Mouse (Mus musculus): ENCODE data around the gene 2310030G06Rik.
A peak's percentile ranks its signal among the peaks of the same experiment; 100 is the strongest.

2310030G06Rik gene

DNA sequence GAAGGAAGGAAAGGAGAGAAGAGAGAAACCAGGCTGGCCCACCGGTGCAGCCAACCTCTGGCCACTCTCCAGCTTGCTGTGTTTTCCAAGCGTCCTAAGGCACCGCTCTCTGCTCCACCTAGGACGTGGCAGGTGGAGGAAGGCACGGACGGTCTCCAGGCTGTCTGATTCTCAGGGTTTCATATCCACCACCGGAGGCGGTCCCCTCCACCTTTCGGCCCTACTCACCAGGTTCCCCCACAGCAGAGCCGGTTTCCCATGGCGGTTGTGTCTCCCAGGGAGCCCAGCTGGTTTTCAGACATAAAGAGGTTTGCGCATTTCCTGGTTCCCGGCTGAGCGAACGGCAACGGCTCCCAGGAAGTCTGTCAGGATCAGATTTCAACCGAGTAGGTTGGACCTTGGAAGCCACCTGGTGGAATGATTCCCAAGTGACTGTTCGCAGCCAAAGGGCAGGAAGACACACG lies at the start of gene 2310030G06Rik:
TSS of gene 2310030G06Rik (minus strand) at position 323 of the 464 bp plus-strand sequence.
- DNase-seq (ENCODE audit: low read depth, low spot score), result peak; percentile 79

DNA sequence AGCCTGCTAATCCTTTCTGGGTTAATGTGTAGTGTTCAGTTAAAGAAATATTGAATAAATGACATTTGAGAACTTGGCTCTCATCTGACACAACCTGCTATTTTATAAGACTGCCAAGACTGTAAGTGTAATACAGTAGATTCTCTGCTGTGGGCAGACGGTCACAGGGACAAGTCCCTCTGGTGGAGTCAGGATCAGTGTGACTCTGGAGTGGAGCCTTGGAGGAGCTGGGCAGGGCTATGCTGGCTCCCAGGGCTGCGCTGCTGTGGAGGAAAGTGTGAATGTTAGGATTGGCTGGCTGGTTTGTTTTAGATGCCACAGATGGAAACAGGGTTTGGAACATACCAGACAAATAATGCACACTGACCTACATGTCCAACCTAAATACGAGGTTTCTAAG lies 48.9 kb upstream of the 2310030G06Rik start:
- DNase-seq (ENCODE audit: low read depth, low spot score), result no peak

DNA sequence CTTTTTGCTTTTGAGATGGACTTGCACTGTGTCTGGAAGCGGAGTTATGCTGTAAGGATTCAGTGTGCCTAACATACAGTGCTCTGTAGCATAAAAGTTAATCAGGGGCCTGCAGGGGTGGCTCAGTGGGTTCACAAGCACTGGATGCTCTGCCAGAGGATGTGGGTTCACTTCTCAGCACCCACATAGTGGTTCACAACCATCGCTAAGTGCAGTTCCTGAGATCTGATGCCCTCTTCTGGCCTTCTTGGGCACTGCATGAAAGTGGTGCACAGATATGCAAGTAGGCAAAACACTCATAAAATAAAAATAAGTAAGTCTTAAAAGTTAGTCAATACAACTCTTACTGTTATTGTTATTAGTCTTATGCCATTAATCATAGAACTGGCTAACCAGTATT lies 35.8 kb upstream of the 2310030G06Rik start:
- peak; percentile 58 for DNase-seq (ENCODE audit: low read depth, low spot score)

DNA sequence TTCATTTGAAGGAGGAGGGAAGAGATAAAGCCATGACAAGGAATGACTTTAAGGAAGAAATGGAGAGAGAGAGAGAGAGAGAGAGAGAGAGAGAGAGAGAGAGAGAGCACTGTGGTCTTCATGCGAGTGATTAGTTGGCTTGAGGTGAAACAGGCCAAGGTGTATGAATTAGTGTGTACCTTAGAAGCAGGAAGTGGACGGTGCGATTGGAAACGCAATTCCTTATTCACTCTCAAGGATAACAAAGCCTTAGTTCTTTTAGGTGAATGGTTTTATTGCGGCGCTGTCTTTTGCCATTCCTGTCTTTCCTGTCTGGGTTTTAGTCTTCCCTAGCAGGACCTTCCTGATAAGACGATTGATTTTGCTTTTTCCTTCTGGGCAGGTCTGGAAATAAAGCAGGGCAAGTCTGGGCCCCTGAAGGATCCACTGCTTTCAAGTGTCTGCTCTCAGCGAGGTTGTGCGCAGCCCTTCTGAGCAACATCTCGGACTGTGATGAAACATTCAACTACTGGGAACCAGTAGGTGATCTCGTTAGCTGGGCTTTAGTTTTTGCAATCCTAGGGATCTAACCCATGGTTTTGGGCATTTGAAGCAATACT lies 29.9 kb upstream of the 2310030G06Rik start:
- no peak for DNase-seq (ENCODE audit: low read depth, low spot score)

DNA sequence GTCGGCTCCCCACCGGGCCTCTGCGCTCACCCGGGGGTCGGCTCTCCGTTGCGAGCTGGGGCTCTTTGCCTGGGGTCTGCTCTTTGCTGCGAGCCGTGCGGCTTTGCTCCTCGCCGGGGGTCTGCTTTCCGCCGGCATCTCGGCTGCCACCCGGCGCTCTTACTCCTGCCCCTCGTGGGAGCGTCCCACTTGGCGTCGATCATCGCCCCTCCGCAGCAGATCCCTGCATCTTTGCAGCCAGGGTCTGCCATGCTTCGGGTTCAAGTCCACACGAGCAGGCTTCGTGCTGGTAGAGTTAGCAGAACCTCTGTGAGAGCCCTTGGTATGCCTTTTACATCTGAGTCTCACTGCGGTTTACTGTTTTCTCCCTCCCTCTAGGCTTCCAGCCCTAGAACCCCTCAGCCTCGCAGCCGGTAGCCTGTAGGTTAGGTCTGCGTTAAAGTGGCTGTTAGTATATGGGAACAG lies 29.4 kb upstream of the 2310030G06Rik start:
- DNase-seq (ENCODE audit: low read depth, low spot score), result peak; percentile 34

DNA sequence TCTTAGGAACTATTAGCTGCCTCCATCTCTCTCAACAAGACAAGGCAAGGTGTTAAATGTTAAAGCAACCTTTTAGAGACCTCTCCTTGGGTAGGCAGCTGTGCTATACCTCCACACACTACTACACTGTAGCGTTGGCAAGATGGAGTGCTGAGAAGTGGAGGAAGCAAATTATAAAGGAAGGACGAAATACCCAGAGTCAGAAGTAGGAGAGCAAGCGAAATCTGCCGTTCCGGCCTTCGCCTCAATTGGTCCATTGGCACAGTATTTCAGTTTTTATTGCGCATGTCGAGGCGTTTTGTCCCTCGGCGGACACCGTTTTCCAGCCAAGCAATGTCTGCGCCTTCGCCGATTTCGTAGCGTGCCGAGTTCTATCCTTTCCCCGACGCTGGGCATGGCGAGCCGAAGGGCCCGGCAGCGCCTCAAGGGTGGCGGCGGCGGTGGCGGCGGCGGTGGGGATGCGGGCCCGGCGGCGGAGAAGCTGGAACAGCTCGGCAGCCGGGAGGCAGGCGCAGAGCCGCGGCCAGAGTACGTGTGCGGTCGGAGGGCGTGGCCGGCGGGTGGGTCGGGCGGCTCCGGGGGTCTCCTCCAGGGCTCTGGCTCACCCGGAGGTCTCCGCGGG lies 28.8 kb upstream of the 2310030G06Rik start, which contains the start of the genes Alg9 and 1110032A03Rik:
TSS of gene Alg9 (plus strand) at position 29 of the 622 bp plus-strand sequence.
TSS of gene 1110032A03Rik (minus strand) at position 530 of the 622 bp plus-strand sequence.
- DNase-seq (ENCODE audit: low read depth, low spot score), result peak; percentile 84

DNA sequence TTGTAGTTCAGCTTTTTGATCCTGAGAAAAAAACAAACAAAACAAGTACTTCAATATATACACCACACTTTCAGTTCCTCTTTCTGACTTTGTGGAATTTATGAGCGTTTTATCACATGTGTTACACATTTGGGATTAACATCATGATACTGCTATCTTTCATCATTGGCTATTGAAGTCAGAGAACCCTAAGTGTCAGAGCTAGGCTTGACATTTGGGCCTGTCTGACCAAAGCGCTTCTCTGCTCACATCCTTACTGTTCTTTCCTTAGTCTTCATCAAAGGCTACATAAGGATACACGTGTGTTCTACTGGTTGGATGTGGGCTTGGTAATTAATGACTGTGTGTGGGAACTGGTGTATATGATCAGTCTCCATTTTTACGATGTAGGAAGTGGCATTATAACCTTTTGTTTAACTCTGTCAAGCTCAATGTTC lies 27.7 kb upstream of the 2310030G06Rik start:
- DNase-seq (ENCODE audit: low read depth, low spot score), result no peak

DNA sequence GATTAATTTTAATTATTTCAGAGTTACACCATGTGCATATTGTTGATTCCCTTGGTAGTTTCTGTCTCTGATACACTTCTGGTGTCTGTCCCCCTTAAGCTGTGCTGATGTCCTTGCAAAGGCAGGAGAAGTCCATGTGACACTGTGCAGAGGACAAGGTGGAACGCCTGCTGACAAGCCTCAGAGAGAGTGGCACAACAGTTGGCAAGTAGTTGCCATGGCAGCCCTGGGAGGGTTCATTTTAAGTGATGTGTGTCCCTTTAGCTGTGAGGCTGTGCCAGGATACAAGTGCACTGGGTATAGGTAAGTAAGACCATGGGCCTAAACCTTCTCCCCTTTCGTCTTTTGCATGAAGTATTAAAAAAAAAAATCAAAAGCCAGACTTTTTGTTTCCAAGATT lies 23.7 kb upstream of the 2310030G06Rik start:
- DNase-seq (ENCODE audit: low read depth, low spot score), result no peak

DNA sequence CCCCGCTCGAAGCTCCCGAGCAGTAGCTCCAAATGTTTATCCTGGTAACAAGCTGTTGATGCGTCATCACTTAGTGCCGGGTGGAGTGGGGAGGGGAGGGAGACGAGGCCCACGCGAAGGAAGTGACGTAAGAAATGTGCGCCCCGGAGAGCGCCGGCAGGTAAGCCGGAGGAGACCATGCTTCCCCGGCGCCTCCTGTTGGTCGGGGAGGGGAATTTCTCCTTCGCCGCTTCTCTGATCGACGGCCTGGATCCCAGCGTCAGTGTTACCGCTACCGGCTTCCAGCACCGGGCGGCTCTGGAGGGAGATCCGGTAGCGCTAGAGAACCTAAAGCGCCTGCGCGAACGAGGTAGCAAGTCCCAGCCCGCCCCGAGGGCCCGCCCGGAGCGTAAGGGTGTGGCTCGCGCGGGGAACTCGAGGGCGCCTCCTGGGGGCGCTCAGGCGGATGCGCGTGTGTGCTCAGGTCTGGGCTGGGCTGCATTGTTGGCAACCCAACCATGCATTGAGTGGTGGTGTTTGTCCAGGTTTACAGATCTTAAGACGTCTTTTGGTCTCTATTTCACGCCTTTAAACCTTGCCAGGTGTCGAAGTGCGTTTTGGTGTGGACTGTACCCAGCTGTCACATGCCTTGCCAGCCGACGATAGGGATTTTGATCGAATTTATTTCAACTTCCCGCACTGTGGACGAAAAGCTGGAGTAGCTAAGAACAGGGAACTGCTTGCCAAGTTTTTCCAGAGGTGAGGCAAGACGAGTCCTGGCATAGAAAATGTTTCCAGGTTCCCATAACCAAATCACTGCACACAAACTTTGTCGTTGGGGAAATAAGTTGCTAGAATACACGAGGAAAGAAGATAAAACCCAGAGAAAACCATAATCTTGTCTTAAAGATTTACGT lies 22.0 kb upstream of the 2310030G06Rik start, which contains the start of gene Fdxacb1:
TSS of gene Fdxacb1 (plus strand) at position 130 of the 896 bp plus-strand sequence.
- DNase-seq (ENCODE audit: low read depth, low spot score), result peak; percentile 98

DNA sequence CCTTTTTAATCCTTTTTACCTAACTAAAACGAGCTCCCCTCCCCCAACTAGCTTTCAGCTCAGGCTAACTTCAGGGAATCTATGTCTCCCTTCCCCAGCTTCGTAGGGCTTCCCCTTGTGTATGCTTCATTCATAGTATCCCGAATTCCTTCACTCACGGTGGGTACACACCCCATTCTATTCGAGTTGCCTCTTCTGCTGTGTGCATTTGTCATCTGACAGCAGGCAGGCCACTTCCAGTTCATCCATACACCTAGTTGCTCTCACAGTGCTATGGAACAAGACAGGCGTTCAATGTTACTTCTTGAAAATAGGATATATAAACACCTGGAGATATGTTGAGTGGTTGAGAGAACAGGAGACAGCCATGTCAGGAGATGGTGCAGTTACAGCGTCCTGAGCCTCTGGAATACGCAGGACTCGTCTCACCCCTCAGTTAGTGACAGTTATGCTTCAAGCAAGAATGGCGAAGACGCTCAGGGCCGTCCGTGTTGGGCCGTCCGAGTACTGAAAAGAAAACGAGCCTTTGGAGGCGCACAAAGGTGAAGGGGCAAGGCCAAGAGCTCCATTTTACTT lies 21.3 kb upstream of the 2310030G06Rik start:
- no peak for DNase-seq (ENCODE audit: low read depth, low spot score)

DNA sequence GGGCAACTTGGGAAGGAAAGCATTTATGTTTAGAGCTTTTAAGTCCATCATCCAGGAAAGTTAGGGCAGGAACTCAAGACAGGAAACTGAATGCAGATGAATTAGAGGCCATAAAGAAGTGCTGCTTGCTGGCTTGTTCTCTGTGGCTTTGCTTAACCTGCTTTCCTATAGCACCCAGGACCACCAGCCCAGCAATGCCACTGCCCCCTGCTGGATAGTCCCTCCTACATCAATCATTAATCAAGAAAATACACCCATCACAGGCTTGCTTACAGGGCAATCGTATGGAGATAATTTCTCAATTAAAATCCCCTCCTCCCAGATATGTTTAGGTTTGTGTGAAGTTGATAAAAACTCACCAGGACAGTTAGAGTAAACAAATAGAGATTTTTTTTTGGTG lies 17.0 kb upstream of the 2310030G06Rik start:
- no peak for DNase-seq (ENCODE audit: low read depth, low spot score)

DNA sequence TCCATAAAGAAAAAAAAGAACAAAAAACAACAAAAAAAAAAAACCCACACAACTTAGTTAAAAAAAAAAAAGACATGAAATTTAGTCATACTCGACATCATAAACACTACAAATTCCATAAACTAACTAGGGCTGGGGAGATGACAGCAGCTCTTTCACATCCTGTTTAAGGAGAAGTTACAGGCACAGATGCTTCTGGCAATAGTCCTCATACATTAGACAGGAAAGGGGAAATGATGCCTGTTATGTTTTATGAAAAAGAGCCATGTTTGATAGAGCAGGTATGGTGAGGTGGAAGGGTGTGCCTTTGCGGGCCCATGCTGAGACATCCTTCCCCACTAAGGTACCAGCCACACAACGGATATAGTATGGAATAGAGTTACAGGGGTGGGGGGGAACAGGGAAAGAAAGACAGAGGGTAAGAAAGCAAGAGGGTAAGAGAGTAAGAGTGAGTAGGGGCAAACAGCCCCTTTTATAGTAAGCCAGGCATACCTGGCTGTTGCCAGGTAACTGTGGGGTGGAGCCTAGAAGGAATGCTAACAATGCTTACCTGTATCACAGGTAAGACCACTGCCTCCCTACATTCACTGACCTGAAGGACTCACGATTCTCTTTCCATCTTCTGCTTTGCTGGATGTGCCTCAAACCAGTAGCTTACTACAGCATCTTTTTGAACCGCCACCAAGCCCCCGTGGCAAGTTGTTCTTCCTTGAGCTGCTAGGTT lies 15.3 kb upstream of the 2310030G06Rik start:
- DNase-seq (ENCODE audit: low read depth, low spot score), result no peak

DNA sequence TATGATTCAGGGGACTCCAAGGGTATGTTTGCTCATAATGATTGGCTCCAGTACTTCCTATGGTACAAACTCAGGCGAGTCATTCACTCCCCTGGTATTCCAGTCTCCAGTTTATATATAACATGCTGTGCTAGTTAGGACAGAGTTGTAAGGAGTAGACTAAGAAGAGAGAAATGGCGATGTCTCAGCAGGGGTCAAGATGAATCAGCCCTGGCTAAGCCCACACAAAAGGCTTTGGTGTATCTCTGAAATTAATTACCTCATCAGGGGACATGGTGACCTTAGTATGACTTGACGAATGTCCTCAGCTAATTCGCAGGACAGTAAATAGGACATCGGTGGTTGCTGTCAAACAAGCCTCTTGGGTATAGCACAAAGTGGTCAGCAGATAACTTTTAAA lies 10.4 kb upstream of the 2310030G06Rik start:
- DNase-seq (ENCODE audit: low read depth, low spot score), result no peak

DNA sequence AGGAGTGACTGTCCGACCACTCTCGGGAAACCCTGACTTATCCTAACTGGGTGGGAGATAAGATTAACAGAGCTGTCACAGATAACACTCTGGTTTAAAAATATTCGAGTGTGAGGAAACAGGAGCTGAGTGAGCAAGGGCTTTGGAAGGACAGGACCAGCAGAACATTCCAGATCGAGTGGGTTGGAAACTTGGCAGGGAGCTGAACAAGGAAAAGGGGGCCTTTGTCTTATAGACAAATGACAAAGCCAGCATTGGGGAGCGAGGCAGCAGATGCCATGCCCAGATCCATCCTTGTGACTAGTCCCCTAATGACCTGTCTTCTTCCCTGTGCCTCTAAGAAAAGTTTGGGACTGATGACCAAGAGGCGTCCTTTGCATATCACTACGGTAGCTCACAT lies 7.6 kb upstream of the 2310030G06Rik start:
- DNase-seq (ENCODE audit: low read depth, low spot score), result no peak

DNA sequence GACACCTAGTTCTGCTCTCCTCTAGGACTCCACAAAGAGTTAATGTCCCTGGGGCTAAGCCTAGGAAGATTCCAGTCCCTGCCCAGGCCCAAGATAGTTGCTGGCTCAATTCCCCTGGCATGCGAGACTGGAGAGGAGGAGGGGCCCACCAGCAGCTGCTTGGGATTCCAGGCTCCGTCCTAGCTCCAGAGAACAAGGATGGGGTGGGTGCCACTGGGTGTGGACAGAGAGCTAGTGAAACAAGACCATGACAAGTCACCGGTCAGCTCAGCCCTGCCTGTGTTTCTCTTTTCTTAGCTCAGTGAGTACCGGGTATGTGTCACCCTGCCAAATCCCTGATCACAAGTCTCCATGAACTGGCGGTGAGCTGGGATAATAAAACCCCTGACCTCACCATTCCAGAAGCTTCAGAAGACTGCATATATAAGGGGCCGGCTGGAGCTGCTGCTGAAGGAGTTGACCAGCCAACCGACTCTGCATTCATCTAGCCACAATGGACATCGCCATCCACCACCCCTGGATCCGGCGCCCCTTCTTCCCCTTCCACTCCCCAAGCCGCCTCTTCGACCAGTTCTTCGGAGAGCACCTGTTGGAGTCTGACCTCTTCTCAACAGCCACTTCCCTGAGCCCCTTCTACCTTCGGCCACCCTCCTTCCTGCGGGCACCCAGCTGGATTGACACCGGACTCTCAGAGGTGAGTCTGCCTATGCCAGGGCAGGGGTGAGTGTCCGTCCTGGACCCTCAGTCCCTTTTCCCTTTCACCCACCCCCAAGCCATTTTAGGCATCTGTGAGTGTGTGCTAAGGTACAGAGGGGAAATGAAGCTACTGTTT lies 6.7 kb upstream of the 2310030G06Rik start:
- no peak for DNase-seq (ENCODE audit: low read depth, low spot score)

DNA sequence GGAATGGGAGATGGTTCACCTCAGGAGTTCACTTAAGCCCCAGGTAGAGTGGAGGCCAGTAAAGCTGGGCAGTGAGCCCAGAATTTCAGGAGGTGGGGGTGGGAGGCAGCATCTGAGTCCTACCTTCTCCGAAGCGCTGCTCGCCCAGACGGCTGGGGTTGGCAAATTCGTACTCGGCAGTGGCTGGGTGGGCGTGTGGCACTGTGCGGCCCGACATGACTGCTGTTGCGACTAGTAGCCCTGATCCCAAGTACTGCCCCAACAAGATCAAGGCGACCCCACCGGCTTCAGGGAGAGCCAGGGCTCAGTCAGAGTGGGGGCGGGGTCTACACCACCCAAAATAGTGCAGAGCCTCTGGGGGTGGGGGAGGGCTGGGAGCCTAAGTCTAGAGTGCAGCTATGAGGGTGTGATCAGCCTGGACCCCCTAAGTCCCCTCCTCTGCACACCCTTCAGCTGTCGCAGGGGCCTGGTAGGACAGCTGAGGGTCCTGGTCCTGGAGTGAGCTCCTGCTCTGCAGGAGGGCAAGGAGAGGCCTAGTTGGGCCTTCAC lies 5.8 kb upstream of the 2310030G06Rik start, which contains the start of gene Hspb2:
TSS of gene Hspb2 (minus strand) at position 301 of the 549 bp plus-strand sequence.
- no peak for DNase-seq (ENCODE audit: low read depth, low spot score)

DNA sequence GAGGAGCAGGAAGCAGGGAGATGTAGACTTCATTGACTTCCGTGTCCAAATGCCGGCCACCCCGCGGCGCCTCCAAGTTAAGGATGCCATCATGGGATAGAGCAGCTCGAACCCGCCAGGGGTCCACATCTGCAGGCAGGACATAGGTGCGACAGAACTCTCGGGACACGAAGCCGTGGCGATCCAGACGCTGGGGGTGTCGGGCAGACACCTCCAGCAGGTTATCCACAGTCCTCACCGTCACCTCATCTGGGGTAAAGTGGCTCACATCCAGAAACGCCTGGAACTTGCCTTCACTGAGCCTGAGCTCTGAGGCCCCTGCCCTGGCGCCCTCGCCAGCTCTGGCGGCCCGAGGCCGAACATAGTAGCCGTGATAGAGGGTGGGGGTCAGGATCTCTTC lies 5.0 kb upstream of the 2310030G06Rik start, which contains the start of gene Cryab:
TSS of gene Cryab (plus strand) at position 3 of the 400 bp plus-strand sequence.
- no peak for DNase-seq (ENCODE audit: low read depth, low spot score)

DNA sequence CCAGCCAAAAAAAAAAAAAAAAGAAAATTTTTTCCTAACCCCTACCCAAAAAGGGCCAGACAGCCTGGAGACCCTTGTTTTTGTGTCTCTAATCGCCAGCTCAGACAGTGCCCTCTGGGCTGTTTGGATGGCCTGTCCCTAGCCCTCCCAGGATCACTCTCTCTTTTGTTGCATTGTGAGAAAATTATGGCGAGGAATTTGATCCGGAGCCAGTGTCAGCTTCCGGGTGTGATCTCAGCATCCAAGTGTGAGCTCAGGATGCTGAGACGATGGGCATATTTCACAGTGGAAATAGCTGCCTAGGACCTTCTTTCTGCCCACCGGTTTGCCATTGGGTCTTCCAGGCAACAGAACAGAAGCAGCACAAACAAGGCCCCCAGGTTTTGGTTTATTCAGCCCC lies 4.4 kb upstream of the 2310030G06Rik start:
- no peak for DNase-seq (ENCODE audit: low read depth, low spot score)

DNA sequence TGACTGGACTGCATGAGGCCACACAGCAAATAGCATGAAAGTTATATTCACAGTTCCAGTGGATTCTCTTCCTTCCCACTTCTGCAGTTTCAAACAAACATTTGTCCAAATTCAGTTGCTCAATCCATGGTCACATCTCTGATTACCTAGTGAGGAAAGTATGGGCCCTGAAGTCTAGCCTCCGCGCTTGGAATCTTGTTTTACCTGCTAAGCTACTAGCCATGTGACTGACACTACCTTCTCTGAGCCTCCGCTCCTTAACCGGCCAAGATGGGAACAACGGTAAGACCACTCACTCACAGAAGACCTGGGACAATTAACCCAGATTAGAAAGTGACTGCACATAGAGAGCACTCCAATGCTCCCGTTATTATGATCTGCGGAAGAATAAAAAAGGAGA lies 530 bp downstream of the 2310030G06Rik start:
- no peak for DNase-seq (ENCODE audit: low read depth, low spot score)
